Mouse (Mus musculus) stomach, postnatal 0 days (tissue): ENCODE measurements around the gene Atp6v1fnb.

Experiments
- CTCF ChIP-seq: IDR thresholded peaks from 2 replicates; pipeline ENCODE4 v1.5.1; 2016; ENCODE audit warnings: antibody characterized with exemption, low read depth, mild to moderate bottlenecking, moderate library complexity
- EP300 ChIP-seq: optimal IDR thresholded peaks from 2 replicates; pipeline ENCODE3; 2016; ENCODE audit warnings: antibody characterized with exemption

GRCm38 (mm10) chr6:29449858-29450257 lies 21.4 kb upstream of the Atp6v1fnb start:
- TF ChIP-seq CTCF (no peak), EP300 (no peak)
